Comparison of ENCODE assay signal across 14 mouse cellular contexts in the genomic region with DNA sequence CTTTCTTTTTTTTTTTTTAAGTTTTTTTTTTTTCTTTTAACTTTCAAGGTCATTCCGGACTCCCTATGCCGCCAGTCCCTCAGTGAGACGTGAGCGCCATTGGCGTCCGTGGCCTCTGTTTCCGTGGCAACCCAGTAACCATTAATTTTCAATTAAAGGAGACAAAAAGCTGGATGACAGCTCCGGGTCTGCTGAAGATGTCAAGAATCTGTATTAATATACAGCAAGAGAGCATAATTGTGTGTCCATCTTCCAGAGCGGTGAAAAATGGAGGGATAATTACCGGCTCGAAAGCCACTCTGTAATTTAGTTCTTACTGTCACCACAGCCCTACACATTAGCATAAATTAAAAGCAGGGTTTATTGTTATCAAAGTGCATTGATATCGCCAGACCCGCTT. TPM values are rescaled to one million over a fixed set of nuclear protein-coding genes. Genes with fewer than 3 reads are reported as not detected.
DNase-seq lines count a peak whose midpoint lies in the region; ATAC-seq and TF ChIP-seq lines count a peak whose summit lies in the region.
"Had no signal": no experiment of that assay in that cellular context is flagged by ENCODE, and none has a peak within 500 bp of the region (broad histone marks: within the 10 kb centered on the region; RNA-seq: fewer than 3 reads in every experiment).

No protein-coding gene starts in this region.

- H3K9ac ChIP-seq in hindbrain, embryonic 13.5 days: 0 out of 2 replicates have a peak overlapping the region, but pooled peaks have one; percentile 19
- no peak overlapping the region for H3K9ac ChIP-seq in midbrain, postnatal 0 days (replicated peaks; ENCODE audit: low read length, poor library complexity, severe bottlenecking)
- H3K9ac ChIP-seq: heart, embryonic 13.5 days; limb, embryonic 13.5 days had no signal

- DNase-seq in R1 (ENCODE audit: low read depth, low spot score): peak; percentile 39
- peak; percentile 62 for DNase-seq in embryo, embryonic 11 days
- peak; percentile 69 for DNase-seq in midbrain, postnatal 0 days (ENCODE audit: low spot score)
- no peak for DNase-seq in urinary bladder, postnatal 25 days (ENCODE audit: low spot score)
- DNase-seq in lung, postnatal 10 days: no peak
- DNase-seq: cerebellum, adult 8-10 months; gastrocnemius, postnatal 10 days; lung, adult 18-20 months; thymus, postnatal 14 days had no signal

- ATAC-seq in hindbrain, embryonic 13.5 days (ENCODE audit: low FRiP score): peak; percentile 53
- 0 out of 2 replicates have a peak, but pooled peaks have one; percentile 38 for ATAC-seq in midbrain, postnatal 0 days (ENCODE audit: low FRiP score)
- no peak for ATAC-seq in activated CD4-positive, CD25-positive, alpha-beta regulatory T cell, adult 4 months

- H3K4me1 ChIP-seq in hindbrain, embryonic 13.5 days (replicated peaks): peaks cover 38% of the 10 kb centered on the region
- peaks cover 16% of the 10 kb centered on the region for H3K4me1 ChIP-seq in midbrain, postnatal 0 days (ENCODE audit: insufficient read depth, low read length)

- peak overlapping the region; percentile 27 for H3K4me2 ChIP-seq in hindbrain, embryonic 13.5 days
- H3K4me2 ChIP-seq in midbrain, postnatal 0 days (ENCODE audit: low read depth, low read length, poor library complexity, severe bottlenecking): peak overlapping the region; percentile 3; the same call in 1 of the 2 replicates
- H3K4me2 ChIP-seq: heart, embryonic 13.5 days; limb, embryonic 13.5 days had no signal

- H3K4me3 ChIP-seq in hindbrain, embryonic 13.5 days: no peak overlapping the region
- no peak overlapping the region for H3K4me3 ChIP-seq in midbrain, postnatal 0 days (ENCODE audit: low read depth, low read length)
- H3K4me3 ChIP-seq: heart, embryonic 13.5 days; limb, embryonic 13.5 days had no signal

- WGBS in hindbrain, embryonic 13.5 days: 12% methylated on average over 13 of the region's 13 CpGs
- WGBS in midbrain, postnatal 0 days: 24% methylated on average over 13 of the region's 13 CpGs

- peaks cover 43% of the 10 kb centered on the region for H3K27me3 ChIP-seq in hindbrain, embryonic 13.5 days
- H3K27me3 ChIP-seq in midbrain, postnatal 0 days (ENCODE audit: insufficient read depth, low read length): no peaks in the 10 kb centered on the region

- no peaks in the 10 kb centered on the region for H3K9me3 ChIP-seq in hindbrain, embryonic 13.5 days
- H3K9me3 ChIP-seq in midbrain, postnatal 0 days (ENCODE audit: low read length): no peaks in the 10 kb centered on the region
- H3K9me3 ChIP-seq: heart, embryonic 13.5 days; limb, embryonic 13.5 days had no signal

- peak overlapping the region; percentile 65 for H3K27ac ChIP-seq in hindbrain, embryonic 13.5 days
- no peak overlapping the region for H3K27ac ChIP-seq in midbrain, postnatal 0 days (ENCODE audit: low read depth, low read length)
- H3K27ac ChIP-seq: heart, embryonic 13.5 days; kidney, postnatal 0 days; limb, embryonic 13.5 days had no signal

- TF ChIP-seq CTCF in midbrain, postnatal 0 days (IDR thresholded peaks at IDR 0.05): no peak

- H3K36me3 ChIP-seq in hindbrain, embryonic 13.5 days: no peaks in the 10 kb centered on the region
- H3K36me3 ChIP-seq in midbrain, postnatal 0 days (ENCODE audit: insufficient read depth, low read length): no peaks in the 10 kb centered on the region
- H3K36me3 ChIP-seq: heart, embryonic 13.5 days; limb, embryonic 13.5 days had no signal

RNA-seq across cellular contexts. Expression of a gene that starts 27.0 kb away (rescaled TPM):
- 19.6 and 19.9 TPM in 2 replicates for polyA plus RNA-seq in hindbrain, embryonic 13.5 days (2015; fragmentation: Nextera tagmentation; extraction: Ambion mirVana)
- total RNA-seq in midbrain, postnatal 0 days (2014; rRNA removed): 129 and 200 TPM in 2 replicates
- polyA plus RNA-seq in midbrain, postnatal 0 days (2015; fragmentation: Nextera tagmentation; extraction: Ambion mirVana): 50.8 and 55.4 TPM in 2 replicates
- polyA plus RNA-seq in activated CD4-positive, CD25-positive, alpha-beta regulatory T cell, adult 4 months (2017; shearing (Covaris generic)): 1 to 10 TPM; 3.8 to 4.6 TPM

Comparison
In these comparisons a context has a peak if more than half of its experiments do, and no peak if none do; other contexts are left out.
1. DNase-seq: peak in R1 (single experiment), embryo, embryonic 11 days (single experiment) and midbrain, postnatal 0 days (single experiment); none in urinary bladder, postnatal 25 days (single experiment) and lung, postnatal 10 days (single experiment).